Comparison of ENCODE assay signal across 12 mouse cellular contexts in the genomic region with DNA sequence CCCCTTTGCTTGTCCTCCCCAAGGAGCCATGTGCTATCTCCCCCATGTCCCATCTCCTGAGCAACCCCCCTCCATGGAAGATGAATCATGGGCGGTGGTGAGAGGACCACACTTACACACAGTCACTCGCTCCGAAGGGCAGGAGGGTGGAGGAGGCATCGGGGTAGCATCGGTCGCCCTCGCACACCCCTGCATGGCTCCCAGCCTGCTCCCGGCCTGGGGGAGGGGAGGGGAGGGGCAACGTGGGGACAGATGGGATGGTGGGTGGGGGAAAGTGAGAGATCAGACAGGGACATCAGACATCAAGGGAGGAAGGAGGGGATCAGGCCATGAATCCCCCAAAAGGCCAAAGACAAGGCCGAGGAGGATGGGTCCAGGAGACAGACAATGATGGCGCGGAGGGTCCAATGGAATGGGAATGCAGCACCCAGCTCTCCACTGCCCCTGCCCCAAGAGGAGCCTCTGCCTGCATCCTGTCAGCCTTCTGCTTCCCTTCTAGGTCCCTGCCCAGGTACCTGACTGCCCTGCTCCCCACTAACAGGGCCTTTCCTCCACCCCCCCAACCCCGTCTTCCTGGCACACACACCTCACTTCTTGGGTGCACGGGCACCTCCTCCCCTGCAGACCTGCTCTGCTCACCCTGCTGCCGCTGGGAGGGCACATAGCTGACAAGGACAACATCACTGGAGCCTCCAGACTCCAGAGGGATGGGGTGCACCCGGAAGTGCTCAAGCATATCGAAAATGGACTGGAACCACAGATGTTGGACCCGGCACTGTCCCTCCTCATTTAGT. TPM values are rescaled to one million over a fixed set of nuclear protein-coding genes. Genes with fewer than 3 reads are reported as not detected.
"Had no signal": no experiment of that assay in that cellular context is flagged by ENCODE, and none has a peak within 500 bp of the region (broad histone marks: within the 10 kb centered on the region; RNA-seq: fewer than 3 reads in every experiment).

No protein-coding gene starts in this region.

- H3K9ac ChIP-seq: kidney, embryonic 15.5 days; limb, embryonic 13.5 days; liver, embryonic 12.5 days; liver, embryonic 15.5 days; lung, embryonic 15.5 days; midbrain, embryonic 12.5 days; midbrain, embryonic 15.5 days; neural tube, embryonic 15.5 days had no signal

- H3K9me3 ChIP-seq: kidney, embryonic 15.5 days; limb, embryonic 10.5 days; limb, embryonic 13.5 days; liver, embryonic 12.5 days; liver, embryonic 15.5 days; lung, embryonic 15.5 days; midbrain, embryonic 12.5 days; midbrain, embryonic 15.5 days; neural tube, embryonic 15.5 days had no signal

- H3K4me3 ChIP-seq: kidney, embryonic 15.5 days; limb, embryonic 10.5 days; limb, embryonic 13.5 days; liver, embryonic 12.5 days; liver, embryonic 15.5 days; lung, embryonic 15.5 days; midbrain, embryonic 12.5 days; midbrain, embryonic 15.5 days; neural tube, embryonic 15.5 days had no signal

- ATAC-seq: midbrain, embryonic 15.5 days had no signal

- H3K27me3 ChIP-seq: kidney, embryonic 15.5 days; limb, embryonic 13.5 days; liver, embryonic 12.5 days; liver, embryonic 15.5 days; lung, embryonic 15.5 days; midbrain, embryonic 12.5 days; neural tube, embryonic 15.5 days had no signal

- DNase-seq: right cerebral cortex, adult 18-20 months had no signal

- H3K27ac ChIP-seq: kidney, embryonic 15.5 days; limb, embryonic 10.5 days; limb, embryonic 13.5 days; liver, embryonic 12.5 days; liver, embryonic 15.5 days; lung, embryonic 15.5 days; midbrain, embryonic 12.5 days; midbrain, embryonic 15.5 days; neural tube, embryonic 15.5 days; stomach, postnatal 0 days had no signal

- H3K4me2 ChIP-seq: kidney, embryonic 15.5 days; limb, embryonic 13.5 days; liver, embryonic 12.5 days; liver, embryonic 15.5 days; lung, embryonic 15.5 days; midbrain, embryonic 12.5 days; midbrain, embryonic 15.5 days; neural tube, embryonic 15.5 days had no signal

RNA-seq across cellular contexts. Expression of gene Atp2a1, which starts 5.1 kb away (rescaled TPM):
- polyA plus RNA-seq: stomach, embryonic 14.5 days had no signal
